Mouse (Mus musculus): ENCODE results near the gene Cacna2d3. TPM values are rescaled to one million over a fixed set of nuclear protein-coding genes. Genes with fewer than 3 reads are reported as not detected.

Cacna2d3 gene
- total and polyA plus RNA-seq, 2 experiments from 2014 or later = 0.19 TPM; not detected in 1

DNA sequence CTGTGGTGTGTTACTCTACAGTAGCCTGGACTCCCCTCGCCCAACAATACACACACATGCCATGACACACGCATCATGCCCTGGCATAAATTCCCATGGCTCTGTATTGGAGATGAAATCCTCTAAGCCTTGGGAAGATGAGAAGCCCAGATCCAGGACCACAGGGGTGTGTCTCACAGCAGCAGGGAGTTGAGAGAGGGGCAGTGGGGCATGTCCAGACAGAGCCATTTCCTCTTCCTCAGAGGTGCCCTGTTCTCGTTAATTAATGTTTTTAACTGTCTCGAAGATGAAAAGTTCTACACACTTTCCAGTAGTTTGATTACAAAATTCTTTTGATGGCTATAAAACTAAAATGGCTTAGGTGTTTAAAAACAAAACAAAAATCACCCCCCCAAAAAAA is 641.4 kb downstream of the Cacna2d3 start:
- WGBS = 81% methylated on average over 4 of the region's 4 CpGs
- Histone ChIP-seq H3K4me3 (ENCODE audit: low read depth, low read length) (no peak overlapping the region), H3K4me1 (ENCODE audit: control insufficient read depth, insufficient read depth) (no peaks in the 10 kb centered on the region), H3K9ac (replicated peaks; ENCODE audit: low read depth, low read length) (no peak overlapping the region), H3K9me3 (replicated peaks; ENCODE audit: control insufficient read depth, low read length) (no peaks in the 10 kb centered on the region), H3K36me3 (replicated peaks; ENCODE audit: control insufficient read depth, insufficient read depth, low read length) (no peaks in the 10 kb centered on the region), H3K27me3 (ENCODE audit: control insufficient read depth, insufficient read depth, low read length) (peaks cover 5% of the 10 kb centered on the region; the same call in 1 of the 2 replicates), H3K27ac (ENCODE audit: low read depth) (no peak overlapping the region), H3K4me2 (ENCODE audit: low read depth, low read length) (no peak overlapping the region)
- no peak for TF ChIP-seq CTCF (IDR thresholded peaks at IDR 0.05; ENCODE audit: low read depth)
- DNase-seq (ENCODE audit: low spot score) = no peak
- ATAC-seq (ENCODE audit: insufficient read depth, low read depth) = no peak

DNA sequence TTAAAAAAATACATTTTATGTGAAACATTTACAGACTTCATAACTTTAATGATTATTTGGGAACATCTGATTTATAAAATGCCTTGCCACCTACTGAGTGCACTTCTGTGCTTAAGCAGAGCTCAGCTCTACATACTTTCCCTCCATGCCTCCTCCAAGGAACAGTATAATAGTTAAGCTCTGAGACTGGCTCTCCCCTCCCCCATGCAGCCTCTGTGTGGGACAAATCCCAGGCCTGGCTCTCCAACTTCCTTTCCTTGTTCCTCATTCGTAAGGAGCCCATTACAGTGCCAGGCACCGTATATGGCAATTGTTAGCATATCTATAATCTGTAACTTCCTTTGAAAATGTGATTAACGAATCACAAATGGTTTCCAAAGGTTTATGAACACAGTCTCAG is 644.2 kb downstream of the Cacna2d3 start:
- ATAC-seq (ENCODE audit: insufficient read depth, low read depth) (no peak), DNase-seq (ENCODE audit: low spot score) (no peak)
- Histone ChIP-seq H3K4me1 (ENCODE audit: control insufficient read depth, insufficient read depth) (no peaks in the 10 kb centered on the region), H3K27me3 (ENCODE audit: control insufficient read depth, insufficient read depth, low read length) (peaks cover 6% of the 10 kb centered on the region; the same call in 1 of the 2 replicates), H3K27ac (ENCODE audit: low read depth) (no peak overlapping the region), H3K36me3 (replicated peaks; ENCODE audit: control insufficient read depth, insufficient read depth, low read length) (no peaks in the 10 kb centered on the region), H3K4me2 (ENCODE audit: low read depth, low read length) (no peak overlapping the region), H3K9me3 (replicated peaks; ENCODE audit: control insufficient read depth, low read length) (no peaks in the 10 kb centered on the region), H3K9ac (replicated peaks; ENCODE audit: low read depth, low read length) (no peak overlapping the region), H3K4me3 (ENCODE audit: low read depth, low read length) (no peak overlapping the region)
- no peak for TF ChIP-seq EP300 (IDR thresholded peaks at IDR 0.05; ENCODE audit: low read depth)
- 62% methylated on average over 3 of the region's 3 CpGs for WGBS

DNA sequence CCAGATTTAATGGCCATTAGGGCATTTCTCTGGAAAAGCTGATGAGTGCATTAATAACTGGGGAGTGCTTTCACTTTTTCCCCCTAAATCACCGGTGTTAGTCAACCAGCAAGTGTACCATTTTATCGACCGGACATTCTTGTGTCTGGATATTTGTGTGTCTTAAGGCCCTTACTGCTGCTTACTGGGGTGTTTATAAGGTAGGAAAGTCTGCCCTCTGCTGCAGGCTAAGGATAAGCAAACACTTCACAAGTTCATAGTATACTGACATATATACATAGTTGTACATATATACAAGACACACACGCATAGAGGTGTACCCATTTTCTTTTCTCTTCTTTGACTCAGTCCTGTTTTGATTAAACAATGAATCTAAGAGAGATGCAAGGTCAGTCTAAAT is 647.9 kb downstream of the Cacna2d3 start:
- Histone ChIP-seq H3K4me3 (ENCODE audit: low read depth, low read length) (no peak overlapping the region), H3K9me3 (replicated peaks; ENCODE audit: control insufficient read depth, low read length) (no peaks in the 10 kb centered on the region), H3K27me3 (ENCODE audit: control insufficient read depth, insufficient read depth, low read length) (peaks cover 11% of the 10 kb centered on the region; the same call in 1 of the 2 replicates), H3K4me2 (ENCODE audit: low read depth, low read length) (no peak overlapping the region), H3K27ac (ENCODE audit: low read depth) (no peak overlapping the region), H3K9ac (replicated peaks; ENCODE audit: low read depth, low read length) (no peak overlapping the region), H3K4me1 (ENCODE audit: control insufficient read depth, insufficient read depth) (no peaks in the 10 kb centered on the region), H3K36me3 (replicated peaks; ENCODE audit: control insufficient read depth, insufficient read depth, low read length) (no peaks in the 10 kb centered on the region)
- 63% methylated on average over 4 of the region's 4 CpGs for WGBS
- ATAC-seq (ENCODE audit: insufficient read depth, low read depth) (no peak), DNase-seq (ENCODE audit: low spot score) (peak; percentile 16)
- TF ChIP-seq CTCF (IDR thresholded peaks at IDR 0.05; ENCODE audit: low read depth) = peak; percentile 43
- no peak for TF ChIP-seq EP300 (IDR thresholded peaks at IDR 0.05; ENCODE audit: low read depth)

DNA sequence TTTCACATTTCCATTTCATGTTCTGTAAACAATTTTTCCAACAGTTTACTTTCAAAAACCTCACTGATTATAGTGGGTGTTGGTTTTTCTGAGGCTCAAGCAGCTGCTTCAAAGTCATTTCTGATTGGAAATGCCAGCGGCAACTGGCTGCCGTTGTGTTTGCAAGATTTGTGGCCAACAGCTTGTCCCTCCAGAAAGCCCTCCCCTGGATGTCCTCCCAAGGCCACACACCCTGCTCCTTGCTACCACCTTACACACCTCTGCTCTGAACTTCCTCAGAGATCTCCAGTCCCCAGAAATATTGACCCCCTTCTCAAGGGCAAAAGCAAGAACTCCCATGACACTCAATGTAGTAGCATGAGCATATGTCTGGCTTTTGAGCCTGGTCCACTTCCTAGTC is 659.0 kb downstream of the Cacna2d3 start:
- no peaks in the 10 kb centered on the region; the same call in 1 of the 2 replicates for H3K27me3 ChIP-seq (ENCODE audit: control insufficient read depth, insufficient read depth, low read length)
- no peak overlapping the region for H3K27ac ChIP-seq (ENCODE audit: low read depth)
- H3K4me1 ChIP-seq (ENCODE audit: control insufficient read depth, insufficient read depth) = no peaks in the 10 kb centered on the region
- H3K4me3 ChIP-seq (ENCODE audit: low read depth, low read length) = no peak overlapping the region
- DNase-seq (ENCODE audit: low spot score) = no peak
- no peaks in the 10 kb centered on the region for H3K36me3 ChIP-seq (replicated peaks; ENCODE audit: control insufficient read depth, insufficient read depth, low read length)
- TF ChIP-seq CTCF (IDR thresholded peaks at IDR 0.05; ENCODE audit: low read depth) (no peak), EP300 (IDR thresholded peaks at IDR 0.05; ENCODE audit: low read depth) (no peak)
- H3K9me3 ChIP-seq (replicated peaks; ENCODE audit: control insufficient read depth, low read length) = no peaks in the 10 kb centered on the region
- WGBS = 90% methylated on average over 2 of the region's 2 CpGs
- H3K4me2 ChIP-seq (ENCODE audit: low read depth, low read length) = no peak overlapping the region
- no peak overlapping the region for H3K9ac ChIP-seq (replicated peaks; ENCODE audit: low read depth, low read length)
- ATAC-seq (ENCODE audit: insufficient read depth, low read depth) = no peak

DNA sequence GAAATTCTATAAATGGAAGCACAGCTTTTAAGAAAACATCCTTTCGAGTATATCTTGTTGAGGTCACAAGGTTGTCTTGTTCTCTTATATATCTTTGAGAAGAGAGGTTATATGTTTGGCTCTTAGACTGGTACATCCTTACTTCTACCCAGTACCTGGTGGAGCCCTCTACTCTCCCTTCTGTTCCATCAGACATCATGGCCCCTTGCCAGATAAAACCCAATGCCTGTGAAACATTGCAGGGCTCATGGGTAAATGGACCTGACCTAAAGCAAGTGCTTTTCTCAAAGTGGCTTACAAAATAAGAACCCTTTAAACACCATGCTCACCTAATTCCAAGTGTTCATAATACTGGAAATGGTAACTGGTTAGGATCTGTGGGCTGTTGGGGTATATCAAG is 660.2 kb downstream of the Cacna2d3 start:
- ATAC-seq (ENCODE audit: insufficient read depth, low read depth) = no peak

DNA sequence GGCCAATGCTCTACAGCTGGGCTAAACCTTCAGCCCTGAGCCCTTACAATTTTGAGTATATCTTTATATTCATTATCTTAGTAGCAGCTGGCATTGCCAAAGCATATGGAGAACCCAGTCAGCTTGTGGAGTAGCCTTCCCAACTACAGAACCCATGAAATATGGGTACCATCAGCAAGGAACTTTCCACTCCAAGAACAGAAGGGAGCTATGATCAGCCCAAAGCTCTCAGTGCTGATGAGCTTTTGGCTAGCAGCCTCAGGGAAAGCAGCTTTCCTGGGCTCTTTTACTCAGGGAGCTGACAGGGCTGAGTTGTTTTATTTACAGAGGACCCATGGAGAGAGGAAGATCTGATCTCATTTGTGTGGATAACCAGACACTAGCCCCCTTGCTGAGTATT is 661.0 kb downstream of the Cacna2d3 start:
- Histone ChIP-seq H3K36me3 (replicated peaks; ENCODE audit: control insufficient read depth, insufficient read depth, low read length) (no peaks in the 10 kb centered on the region), H3K27me3 (ENCODE audit: control insufficient read depth, insufficient read depth, low read length) (no peaks in the 10 kb centered on the region; the same call in 1 of the 2 replicates), H3K27ac (ENCODE audit: low read depth) (no peak overlapping the region), H3K4me1 (ENCODE audit: control insufficient read depth, insufficient read depth) (no peaks in the 10 kb centered on the region), H3K4me2 (ENCODE audit: low read depth, low read length) (no peak overlapping the region), H3K9me3 (replicated peaks; ENCODE audit: control insufficient read depth, low read length) (no peaks in the 10 kb centered on the region), H3K9ac (replicated peaks; ENCODE audit: low read depth, low read length) (no peak overlapping the region), H3K4me3 (ENCODE audit: low read depth, low read length) (no peak overlapping the region)
- no peak for ATAC-seq (ENCODE audit: insufficient read depth, low read depth)
- no peak for DNase-seq (ENCODE audit: low spot score)
- TF ChIP-seq CTCF (IDR thresholded peaks at IDR 0.05; ENCODE audit: low read depth) (no peak), EP300 (IDR thresholded peaks at IDR 0.05; ENCODE audit: low read depth) (no peak)

More for the DNA sequence above, 660.2 kb downstream of the Cacna2d3 start:
- Histone ChIP-seq H3K4me3 (ENCODE audit: low read depth, low read length) (no peak overlapping the region), H3K36me3 (replicated peaks; ENCODE audit: control insufficient read depth, insufficient read depth, low read length) (no peaks in the 10 kb centered on the region), H3K4me1 (ENCODE audit: control insufficient read depth, insufficient read depth) (no peaks in the 10 kb centered on the region), H3K4me2 (ENCODE audit: low read depth, low read length) (no peak overlapping the region), H3K9me3 (replicated peaks; ENCODE audit: control insufficient read depth, low read length) (no peaks in the 10 kb centered on the region), H3K9ac (replicated peaks; ENCODE audit: low read depth, low read length) (no peak overlapping the region), H3K27ac (ENCODE audit: low read depth) (no peak overlapping the region), H3K27me3 (ENCODE audit: control insufficient read depth, insufficient read depth, low read length) (no peaks in the 10 kb centered on the region; the same call in 1 of the 2 replicates)
- DNase-seq (ENCODE audit: low spot score) = no peak
- WGBS = 85% methylated on average over 1 of the region's 1 CpGs
- TF ChIP-seq EP300 (IDR thresholded peaks at IDR 0.05; ENCODE audit: low read depth) = no peak
- no peak for TF ChIP-seq CTCF (IDR thresholded peaks at IDR 0.05; ENCODE audit: low read depth)

Measured in heart, postnatal 0 days (tissue).